Mouse (Mus musculus) naive thymus-derived CD4-positive, alpha-beta T cell, adult 2 months (primary cell): ENCODE measurements around the gene Hist1h1e.
"Not testable (repeated sequence)": the region's sequence is repeated elsewhere in the genome, so short reads cannot be mapped to it uniquely, and the experiment has no call there.

Experiments used
- DNase-seq: peaks from one replicate; pipeline ENCODE4 v3.0.0-alpha.2; 2011; ENCODE audit warnings: low read depth

Hist1h1e gene

DNA sequence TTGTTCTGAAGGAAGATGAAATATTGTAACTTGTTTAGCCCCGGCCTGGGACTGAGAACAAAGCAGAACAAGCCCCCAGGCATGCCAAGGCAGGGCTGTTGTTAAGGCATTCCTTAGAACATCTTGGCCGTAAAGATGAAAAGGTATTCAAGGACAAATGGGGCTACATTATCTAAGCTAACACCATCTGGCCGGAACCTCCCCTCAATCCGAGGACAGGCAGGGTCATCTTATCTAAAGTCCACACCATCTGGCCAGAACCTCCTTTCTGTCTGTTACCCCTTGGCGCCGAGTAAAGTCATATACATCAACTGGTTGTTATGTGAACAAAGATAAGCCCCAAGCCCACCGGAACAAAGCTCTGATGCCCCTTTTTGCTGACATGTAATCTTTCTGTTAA, 30.5 kb downstream of the Hist1h1e start:
- not testable (repeated sequence) for DNase-seq

DNA sequence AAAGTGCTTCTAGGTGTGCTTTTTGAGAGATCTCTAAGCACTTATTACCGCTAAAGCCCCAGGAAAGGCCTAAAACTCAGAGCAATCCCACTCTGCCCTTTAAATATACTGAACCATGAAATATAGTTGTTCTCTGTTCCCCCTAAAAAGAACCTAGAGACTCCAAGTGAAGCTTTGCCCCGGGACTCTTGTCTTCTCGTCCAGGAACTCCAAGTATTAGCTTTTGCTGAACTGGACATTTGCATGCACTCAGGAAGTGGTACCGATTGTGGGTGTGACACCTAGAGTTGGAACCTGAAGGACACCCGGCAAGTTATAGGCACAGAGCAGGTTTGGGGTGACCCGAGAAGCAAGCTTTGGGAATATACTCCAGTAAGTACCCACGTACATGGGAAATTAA, 31.2 kb downstream of the Hist1h1e start:
- DNase-seq = no peak

DNA sequence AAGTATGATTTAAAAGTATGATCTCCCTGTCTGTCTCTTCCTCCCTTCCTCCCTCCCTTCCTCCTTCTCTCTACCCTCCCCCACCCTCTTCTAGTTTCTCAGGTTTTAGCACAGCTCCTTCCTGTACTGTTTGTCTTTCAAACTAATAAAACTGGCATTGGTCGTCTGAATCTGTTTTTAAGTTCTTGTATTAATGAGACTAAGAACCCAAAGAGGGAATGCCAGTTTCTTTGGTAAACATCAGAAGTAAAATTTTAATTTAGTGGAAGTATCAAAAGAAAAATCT, 35.5 kb downstream of the Hist1h1e start:
- peak; percentile 30 for DNase-seq

GRCm38 (mm10) chr13:23586099-23586939, 36.0 kb downstream of the Hist1h1e start:
- peak; percentile 64 for DNase-seq

- DNase-seq = peak; percentile 92
Observed at GRCm38 (mm10) chr13:23585442-23586098, 36.8 kb downstream of the Hist1h1e start.

- peak; percentile 87 for DNase-seq
Observed at GRCm38 (mm10) chr13:23585029-23585441, 37.3 kb downstream of the Hist1h1e start.

DNA sequence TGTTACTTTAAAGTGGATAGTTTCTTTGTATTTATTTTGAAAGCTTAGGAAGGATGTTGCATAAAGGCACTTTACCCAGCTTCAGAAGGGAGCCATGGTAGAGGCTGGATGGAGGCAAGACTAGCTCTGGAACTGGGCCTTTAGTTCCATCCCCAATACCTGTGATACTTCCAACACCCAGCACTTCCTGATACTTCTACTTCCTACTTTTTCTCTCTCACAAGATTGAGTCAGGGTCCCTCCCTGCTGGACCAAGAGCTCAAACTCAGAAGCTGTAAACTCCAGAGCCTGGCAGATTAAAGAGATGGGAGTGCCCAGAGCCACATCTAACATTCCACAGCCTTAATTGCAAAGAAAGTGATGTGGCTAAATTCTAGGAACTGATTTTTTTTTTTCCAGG, 38.0 kb downstream of the Hist1h1e start:
- DNase-seq = peak; percentile 36

DNA sequence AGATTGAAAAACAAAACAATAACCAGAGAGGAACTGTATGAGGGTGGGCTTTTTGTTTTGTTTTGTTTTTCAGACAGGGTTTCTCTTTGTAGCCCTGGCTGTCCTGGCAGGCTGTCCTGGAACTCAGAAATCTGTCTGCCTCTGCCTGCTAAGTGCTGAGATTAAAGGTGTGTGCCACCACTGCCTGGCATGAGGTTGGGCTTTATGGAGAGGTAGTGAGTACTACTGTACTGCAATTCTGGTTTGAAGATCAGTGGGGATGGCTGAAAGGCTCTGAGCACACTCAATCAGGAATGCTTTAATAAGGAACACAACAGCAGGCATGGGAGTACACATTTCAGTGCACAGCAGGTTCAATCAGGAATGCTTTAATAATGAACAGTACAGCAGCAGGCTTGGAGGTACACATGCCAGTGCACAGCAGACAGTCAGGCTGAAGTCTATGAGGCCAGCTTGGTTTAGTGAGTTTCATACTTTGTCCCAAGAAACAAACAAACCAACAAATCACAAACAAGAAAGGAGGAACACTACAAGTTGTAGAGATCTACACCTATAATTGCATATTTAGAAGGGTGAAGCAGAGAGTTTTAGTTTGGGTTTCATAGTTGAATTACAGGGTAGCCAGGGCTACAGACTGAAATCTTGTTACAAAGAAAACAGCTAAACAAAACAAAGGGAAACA, 38.8 kb downstream of the Hist1h1e start:
- no peak for DNase-seq

DNA sequence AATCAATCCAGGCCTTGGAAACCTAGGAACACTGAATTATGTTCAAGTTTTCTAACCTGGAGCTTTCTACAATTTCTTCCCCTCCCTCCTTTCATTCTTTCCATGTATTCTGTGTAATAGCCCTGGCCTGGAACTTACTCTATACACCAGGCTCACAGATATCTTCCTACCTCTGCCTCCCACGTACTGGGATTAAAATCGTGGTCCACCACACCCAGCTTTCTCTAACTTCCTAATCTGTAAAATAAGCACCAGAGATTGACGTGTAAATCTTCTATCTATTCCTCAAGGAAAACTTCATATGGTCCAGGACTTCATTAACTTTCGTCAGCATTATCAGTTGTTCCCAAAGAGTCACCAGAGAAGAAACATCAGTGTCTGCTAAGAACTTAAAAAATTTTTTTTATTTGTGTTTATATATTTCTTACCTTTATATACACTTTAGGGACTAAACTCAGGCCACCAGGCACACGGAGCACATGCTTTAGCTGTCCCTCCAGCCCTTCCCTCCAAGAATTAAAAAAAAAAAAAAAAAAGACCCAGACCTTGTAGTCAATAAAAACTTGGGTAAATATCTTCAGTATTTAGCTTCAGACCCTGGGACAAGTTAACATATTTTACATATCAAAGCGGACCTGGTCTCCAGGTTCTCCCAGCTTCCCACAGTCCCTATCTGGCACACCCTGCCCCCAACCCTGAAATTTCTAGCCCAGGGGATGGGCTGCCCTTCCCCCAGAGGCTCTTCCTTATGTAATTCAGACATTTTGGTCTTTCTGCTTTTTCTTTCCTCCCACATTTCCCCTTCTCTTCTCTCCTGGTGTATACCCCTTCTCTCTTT, 39.9 kb downstream of the Hist1h1e start:
- no peak for DNase-seq

DNA sequence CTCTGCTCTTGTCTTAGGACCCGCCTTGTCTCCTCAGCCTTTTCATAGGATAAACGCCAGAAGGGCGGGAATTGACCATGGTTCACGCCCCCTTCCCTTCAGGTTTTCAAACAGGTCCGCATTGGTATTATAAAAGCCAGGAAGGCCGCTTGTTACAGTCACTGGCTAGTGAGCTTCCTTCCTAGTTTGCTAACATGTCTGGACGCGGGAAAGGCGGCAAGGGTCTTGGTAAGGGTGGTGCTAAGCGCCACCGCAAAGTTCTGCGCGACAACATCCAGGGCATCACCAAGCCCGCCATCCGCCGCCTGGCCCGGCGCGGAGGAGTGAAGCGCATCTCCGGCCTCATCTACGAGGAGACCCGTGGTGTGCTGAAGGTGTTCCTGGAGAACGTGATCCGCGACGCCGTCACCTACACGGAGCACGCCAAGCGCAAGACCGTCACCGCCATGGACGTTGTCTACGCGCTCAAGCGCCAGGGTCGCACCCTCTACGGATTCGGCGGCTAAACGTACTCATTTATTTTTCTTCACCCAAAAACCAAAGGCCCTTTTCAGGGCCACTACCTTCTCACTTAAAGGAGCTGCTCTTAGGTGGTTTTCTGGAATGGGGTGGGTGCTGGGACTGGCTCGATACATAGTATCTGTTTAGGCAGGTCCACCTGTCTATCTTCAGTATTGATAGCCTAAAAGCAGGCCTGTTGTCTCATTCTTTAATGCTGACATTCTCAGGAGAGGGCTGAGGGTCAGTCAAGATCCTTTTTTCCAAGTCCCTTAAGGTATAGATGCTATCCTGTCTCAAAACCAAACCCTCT, 40.7 kb downstream of the Hist1h1e start, which contains the start of gene Hist1h4d:
Hist1h4d (plus strand) TSS at position 191 of the 811 bp plus-strand sequence.
- DNase-seq = peak; percentile 96

DNA sequence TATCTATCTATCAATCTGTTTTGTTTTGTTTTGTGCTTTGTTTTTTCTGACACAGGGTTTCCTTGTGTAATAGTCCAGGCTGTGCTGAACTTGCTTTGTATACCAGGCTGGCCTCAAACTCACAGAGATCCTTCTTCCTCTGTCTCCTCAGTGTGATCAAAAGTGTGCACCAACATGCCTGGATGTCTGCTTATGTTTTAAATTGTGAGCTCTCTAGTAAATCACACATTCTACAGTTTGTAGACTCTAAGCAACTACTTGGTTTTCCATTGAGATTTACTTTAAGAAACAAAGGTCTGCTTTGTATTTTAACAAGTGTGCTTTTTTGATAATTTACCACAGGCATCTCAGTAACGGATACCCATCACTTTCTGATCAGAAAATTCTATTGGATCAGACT, 44.5 kb downstream of the Hist1h1e start:
- no peak for DNase-seq

DNA sequence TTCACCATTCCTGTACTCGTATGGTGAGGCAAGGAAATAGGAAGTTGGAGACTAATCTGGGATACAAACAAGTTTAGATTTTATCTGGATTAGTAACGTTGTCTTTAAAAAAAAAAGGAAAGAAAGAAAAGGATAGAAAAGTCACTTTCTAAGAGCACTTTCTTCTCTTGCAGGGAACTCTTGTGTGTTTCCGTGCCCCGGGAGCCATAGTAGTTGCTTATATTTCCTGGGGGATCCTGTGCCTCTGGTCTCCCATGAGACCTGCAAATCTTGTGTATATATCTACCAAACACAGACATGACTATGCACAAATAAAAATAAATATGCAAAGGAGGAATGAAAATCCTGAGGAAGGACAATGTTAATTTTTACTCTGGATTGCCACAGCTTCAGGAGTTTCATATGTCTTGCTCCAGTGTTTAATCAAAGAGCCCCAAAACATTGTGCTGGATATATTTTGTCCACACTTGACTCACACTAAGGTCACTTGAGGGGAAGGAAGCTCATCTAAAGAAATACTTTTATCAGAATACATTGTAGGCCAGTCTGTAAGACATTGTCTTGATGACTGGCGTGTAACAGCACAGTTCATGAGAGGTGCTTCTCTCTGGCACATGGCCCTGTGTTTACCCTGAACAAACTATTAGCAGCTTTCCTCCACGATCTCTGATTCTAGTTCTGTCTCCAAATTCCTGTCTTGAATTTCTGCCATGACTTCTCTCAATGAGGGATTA, 45.3 kb downstream of the Hist1h1e start:
- no peak for DNase-seq

DNA sequence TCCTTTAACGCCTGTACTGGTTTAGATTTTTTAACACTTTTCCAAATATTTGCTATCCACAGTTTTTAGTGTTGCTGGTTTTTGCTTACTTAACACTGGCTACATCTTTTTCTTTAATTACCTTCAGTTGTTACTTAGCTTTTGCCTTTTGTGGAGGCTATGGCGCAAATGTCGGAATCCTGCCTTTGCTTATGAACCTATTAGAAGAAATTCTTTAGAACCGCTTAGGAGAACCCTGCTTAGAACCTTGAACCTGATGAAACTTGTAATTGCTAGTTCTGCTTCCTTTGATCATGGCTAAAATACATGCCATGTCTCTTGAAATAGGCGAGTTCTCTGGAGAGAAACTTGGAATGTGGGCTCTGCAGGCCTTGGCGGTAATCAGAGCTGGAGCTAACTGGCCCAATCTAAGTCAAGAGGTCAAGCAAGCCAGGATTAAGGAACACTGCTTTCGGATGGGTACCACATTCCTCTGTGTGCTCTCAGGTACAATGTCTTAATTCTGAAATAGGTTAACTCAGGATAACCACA, 45.9 kb downstream of the Hist1h1e start:
- DNase-seq = no peak

DNA sequence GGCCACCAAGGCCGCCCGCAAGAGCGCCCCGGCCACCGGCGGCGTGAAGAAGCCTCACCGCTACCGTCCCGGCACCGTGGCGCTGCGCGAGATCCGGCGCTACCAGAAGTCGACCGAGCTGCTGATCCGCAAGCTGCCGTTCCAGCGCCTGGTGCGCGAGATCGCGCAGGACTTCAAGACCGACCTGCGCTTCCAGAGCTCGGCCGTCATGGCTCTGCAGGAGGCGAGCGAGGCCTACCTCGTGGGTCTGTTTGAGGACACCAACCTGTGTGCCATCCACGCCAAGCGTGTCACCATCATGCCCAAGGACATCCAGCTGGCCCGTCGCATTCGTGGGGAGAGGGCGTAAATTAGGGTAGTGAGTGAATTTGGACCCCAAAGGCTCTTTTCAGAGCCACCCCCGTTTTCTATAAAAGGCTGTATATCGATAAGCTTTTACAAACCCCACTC, 46.5 kb downstream of the Hist1h1e start:
- DNase-seq = peak; percentile 47

DNA sequence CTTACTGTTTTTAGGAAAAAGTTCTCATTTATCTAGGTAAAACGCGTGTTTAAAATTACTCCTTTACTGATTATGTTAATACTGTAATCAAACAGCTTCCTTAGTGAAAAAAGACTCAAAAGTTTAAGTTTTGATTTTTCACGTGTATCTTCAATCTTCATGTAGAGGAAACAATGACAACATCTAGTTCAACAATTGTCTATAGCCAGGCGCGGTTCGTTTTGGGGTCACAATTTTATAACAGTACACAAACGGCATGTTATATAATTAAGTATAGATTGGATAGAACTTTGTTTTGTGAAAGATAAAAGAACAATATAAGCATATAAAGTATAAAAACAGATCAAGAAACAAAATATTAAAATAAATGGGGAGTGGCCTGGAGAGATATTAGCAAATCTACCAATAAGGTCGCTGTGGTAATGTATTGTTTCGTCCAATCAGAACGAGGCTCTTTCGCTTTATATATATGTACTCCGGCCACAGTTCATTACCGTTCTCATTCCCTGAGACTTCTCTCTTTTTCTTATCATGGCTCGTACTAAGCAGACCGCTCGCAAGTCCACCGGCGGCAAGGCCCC, 47.0 kb downstream of the Hist1h1e start, which contains the start of gene Hist1h3d:
Hist1h3d (plus strand) TSS at position 493 of the 581 bp plus-strand sequence.
- peak; percentile 71 for DNase-seq

- peak; percentile 53 for DNase-seq
Observed at GRCm38 (mm10) chr13:23574546-23575170, 47.7 kb downstream of the Hist1h1e start.

DNA sequence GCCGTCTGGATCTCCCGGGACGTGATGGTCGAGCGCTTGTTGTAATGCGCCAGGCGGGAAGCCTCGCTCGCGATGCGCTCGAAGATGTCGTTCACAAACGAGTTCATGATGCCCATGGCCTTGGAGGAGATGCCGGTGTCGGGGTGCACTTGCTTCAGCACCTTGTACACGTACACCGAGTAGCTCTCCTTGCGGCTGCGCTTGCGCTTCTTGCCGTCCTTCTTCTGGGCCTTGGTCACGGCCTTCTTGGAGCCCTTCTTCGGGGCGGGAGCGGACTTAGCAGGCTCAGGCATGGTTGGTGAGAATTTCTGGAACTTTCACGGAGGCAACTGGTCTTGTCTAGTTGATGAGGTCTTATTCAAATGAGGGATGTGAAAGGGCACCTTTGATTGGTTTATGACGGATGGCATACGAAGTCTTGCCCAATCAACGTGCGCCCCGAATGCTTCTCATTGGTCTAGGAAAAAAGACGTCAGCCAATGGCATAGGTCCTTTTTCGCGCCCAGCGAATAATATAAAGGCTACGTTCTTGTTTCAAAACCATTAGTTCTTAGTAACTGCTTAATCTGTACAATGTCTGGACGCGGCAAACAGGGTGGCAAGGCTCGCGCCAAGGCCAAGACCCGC, 48.3 kb downstream of the Hist1h1e start, which contains the start of the genes Hist1h2bf and Hist1h2ad:
Hist1h2bf (minus strand) TSS at position 299 of the 627 bp plus-strand sequence.
Hist1h2ad (plus strand) TSS at position 484 of the 627 bp plus-strand sequence.
- peak; percentile 95 for DNase-seq
